Mouse (Mus musculus) liver, embryonic 14.5 days (tissue): ENCODE results near the gene Gldc. TPM values are rescaled to one million over a fixed set of nuclear protein-coding genes. Genes with fewer than 3 reads are reported as not detected.

ENCODE experiments used
- ATAC-seq: fragments of 200-750 bp; cut with Nextera tagmentation; 2 replicates; pipeline ENCODE4 v1.8.0; 2017; ENCODE audit warnings: moderate number of reproducible peaks, mild to moderate bottlenecking, moderate library complexity; ENCODE audit not compliant: insufficient read depth
- DNase-seq, 3 experiments: peaks; one replicate each; pipeline ENCODE4 v3.0.0-alpha.2; 2012 to 2013; ENCODE audit warnings: low read depth in 3 of 3, low spot score in 3 of 3
- H3K27ac ChIP-seq: fragments of 300-500 bp; sonication (generic); 2 replicates; pipeline ENCODE4 v1.5.1; 2014; ENCODE audit warnings: moderate library complexity, mild to moderate bottlenecking, control low read depth, inconsistent platforms
- H3K27me3 ChIP-seq: fragments of 300-500 bp; sonication (generic); 2 replicates; pipeline ENCODE4 v1.6.1; 2014; ENCODE audit warnings: mild to moderate bottlenecking, low read length, moderate library complexity; ENCODE audit not compliant: control insufficient read depth, insufficient read depth
- H3K36me3 ChIP-seq: fragments of 300-500 bp; sonication (generic); replicated peaks from 2 replicates; pipeline ENCODE4 v1.6.1; 2014; ENCODE audit warnings: low read depth; ENCODE audit not compliant: control insufficient read depth, insufficient read depth
- H3K4me1 ChIP-seq, 2 experiments: fragments of 200-500 bp in 1 of 2; fragments of 300-500 bp in 1 of 2; sonication (generic) in 1 of 2; replicated peaks; 2 replicates each; pipeline ENCODE4 v1.6.1; 2012 to 2014; ENCODE audit warnings: antibody characterized with exemption in 1 of 2, inconsistent platforms in 1 of 2, low read length in 1 of 2; ENCODE audit not compliant: control insufficient read depth in 2 of 2, insufficient read depth in 2 of 2
- H3K4me2 ChIP-seq: fragments of 300-500 bp; sonication (generic); 2 replicates; pipeline ENCODE4 v1.6.1; 2014; ENCODE audit warnings: low read depth, mild to moderate bottlenecking, control low read depth, moderate library complexity
- H3K4me3 ChIP-seq, 2 experiments: fragments of 200-500 bp in 1 of 2; fragments of 300-500 bp in 1 of 2; sonication (generic) in 1 of 2; 2 replicates each; pipeline ENCODE4 v1.5.1; 2012 to 2014; ENCODE audit warnings: low read depth in 2 of 2, low read length in 2 of 2, mild to moderate bottlenecking in 2 of 2, control low read depth in 1 of 2, inconsistent platforms in 1 of 2, moderate library complexity in 1 of 2; ENCODE audit not compliant: insufficient read depth in 1 of 2
- H3K9ac ChIP-seq: fragments of 300-500 bp; sonication (generic); replicated peaks from 2 replicates; pipeline ENCODE4 v1.6.1; 2014; ENCODE audit warnings: mild to moderate bottlenecking, control low read depth, moderate library complexity
- H3K9me3 ChIP-seq: fragments of 300-500 bp; sonication (generic); 2 replicates; pipeline ENCODE4 v1.6.1; 2016; ENCODE audit warnings: low read length, mixed read lengths; ENCODE audit not compliant: control insufficient read depth
- CTCF ChIP-seq: IDR thresholded peaks from 2 replicates; pipeline ENCODE4 v1.5.1; 2016; ENCODE audit warnings: antibody characterized with exemption, low read depth, control low read depth
- EP300 ChIP-seq: IDR thresholded peaks from 2 replicates; pipeline ENCODE4 v1.6.1; 2016; ENCODE audit warnings: antibody characterized with exemption, low read depth
- WGBS: fragments of 180-500 bp; shearing (Covaris S2); extraction: QIAGEN DNeasy Blood & Tissue Kit; methylation state at CpG from one replicate; pipeline ENCODE4 v1.1.7; 2014; ENCODE audit not compliant: insufficient replicate concordance; 5-methylcytosine and 5-hydroxymethylcytosine counted together
- polyA plus RNA-seq, 2 experiments: library from polyadenylated mRNA; depleted of rRNA in 1 of 2; stranded (reverse) in 1 of 2; unstranded in 1 of 2; fragments of >200 nt; fragmentation: Nextera tagmentation in 1 of 2; extraction: Ambion mirVana in 1 of 2; gene quantifications; 2 replicates each; pipeline versions ENCODE4 v1.2.1 to v1.2.3; 2012 to 2014

The Gldc gene
- polyA plus RNA-seq, 2 experiments, result 15.7 to 24.6 TPM

DNA sequence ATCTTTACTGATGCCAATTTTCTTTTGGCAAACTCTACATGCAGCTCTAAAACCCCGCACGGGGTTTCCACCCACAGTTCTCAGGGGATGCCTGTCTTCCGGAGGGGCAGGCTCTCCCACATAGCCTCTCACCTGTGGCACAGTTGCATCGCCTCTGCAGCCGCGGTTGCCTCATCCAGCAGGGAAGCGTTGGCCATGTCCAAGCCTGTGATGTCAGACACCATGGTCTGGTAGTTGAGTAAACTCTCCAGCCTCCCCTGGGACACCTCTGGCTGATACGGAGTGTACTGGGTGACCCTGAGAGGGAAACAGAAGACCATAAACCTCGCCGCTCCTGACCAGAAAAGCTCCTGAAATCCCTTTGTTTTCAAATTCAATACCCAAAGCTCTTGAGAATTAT, 23.9 kb downstream of the Gldc start:
- ATAC-seq (no peak), DNase-seq (no peak)
- no peaks in the 10 kb centered on the region for H3K27me3 ChIP-seq
- H3K36me3 ChIP-seq, result no peaks in the 10 kb centered on the region
- no peaks in the 10 kb centered on the region for H3K4me1 ChIP-seq
- no peak overlapping the region for H3K4me3 ChIP-seq
- TF ChIP-seq CTCF, result no peak
- no peak for TF ChIP-seq EP300
- H3K27ac ChIP-seq, result no peak overlapping the region
- H3K4me2 ChIP-seq, result no peak overlapping the region
- no peak overlapping the region for H3K9ac ChIP-seq
- 70% methylated on average over 10 of the region's 10 CpGs for WGBS
- H3K9me3 ChIP-seq, result no peaks in the 10 kb centered on the region

DNA sequence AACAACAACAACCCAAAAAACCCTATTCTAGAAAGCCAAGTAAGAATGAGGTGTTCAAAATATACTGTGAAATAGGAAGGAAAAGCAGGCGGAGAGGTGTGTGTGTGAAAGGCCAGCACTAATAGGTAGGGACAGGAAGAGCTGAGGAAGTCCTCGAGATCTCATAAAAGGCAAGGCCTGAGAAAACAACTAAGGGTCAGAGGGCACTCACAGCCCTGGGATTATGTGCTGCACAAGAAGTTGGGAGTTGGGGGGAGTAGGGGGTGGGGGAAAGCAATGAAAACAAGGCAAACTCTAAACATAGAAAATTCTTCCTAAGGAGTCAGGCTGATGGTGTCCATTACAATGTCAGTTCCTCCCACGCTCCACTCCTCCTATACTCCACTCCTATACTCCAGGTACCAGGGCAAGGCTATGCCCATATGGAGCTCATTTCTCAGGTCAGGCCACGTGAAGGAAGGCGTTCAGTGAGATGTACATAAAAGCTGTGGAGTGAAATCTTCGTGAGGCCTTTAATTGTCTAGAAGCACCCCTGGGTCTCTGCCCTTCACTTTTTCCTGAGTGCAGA, 25.9 kb downstream of the Gldc start:
- no peaks in the 10 kb centered on the region for H3K27me3 ChIP-seq
- no peak for ATAC-seq
- no peak overlapping the region for H3K4me2 ChIP-seq
- no peak for DNase-seq
- H3K36me3 ChIP-seq, result no peaks in the 10 kb centered on the region
- H3K4me1 ChIP-seq, result peaks cover 0 to 4% of the 10 kb centered on the region in 2 experiments; a peak in 1 of 4 replicates
- 46% methylated on average over 6 of the region's 6 CpGs for WGBS
- TF ChIP-seq EP300, result no peak
- no peak for TF ChIP-seq CTCF
- no peak overlapping the region for H3K4me3 ChIP-seq
- H3K9me3 ChIP-seq, result no peaks in the 10 kb centered on the region
- no peak overlapping the region for H3K9ac ChIP-seq
- no peak overlapping the region for H3K27ac ChIP-seq

DNA sequence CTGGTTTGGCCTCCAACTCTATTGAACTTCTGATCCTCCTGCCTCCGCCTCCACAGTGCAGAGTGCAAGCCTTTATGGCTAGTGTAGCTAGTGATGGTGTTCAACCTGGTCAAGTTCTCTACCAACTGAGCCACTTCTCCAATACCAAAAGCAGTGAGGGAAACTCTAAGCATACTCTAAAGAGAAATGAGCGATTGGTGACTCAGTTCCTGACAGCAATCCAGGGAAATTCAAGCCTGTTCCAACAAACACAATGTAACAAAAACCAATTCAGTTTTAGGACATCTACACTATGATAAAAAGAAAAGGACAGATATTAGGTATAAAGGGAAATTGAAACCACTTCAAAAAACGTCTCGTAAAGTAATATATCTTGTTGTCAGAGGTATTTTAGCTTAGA, 27.9 kb downstream of the Gldc start:
- no peaks in the 10 kb centered on the region for H3K27me3 ChIP-seq
- ATAC-seq (no peak), DNase-seq (no peak)
- H3K27ac ChIP-seq, result no peak overlapping the region
- H3K9me3 ChIP-seq, result no peaks in the 10 kb centered on the region
- no peaks in the 10 kb centered on the region for H3K36me3 ChIP-seq
- no peak for TF ChIP-seq EP300
- peaks cover 0 to 4% of the 10 kb centered on the region in 2 experiments; a peak in 1 of 4 replicates for H3K4me1 ChIP-seq
- 47% methylated on average over 4 of the region's 4 CpGs for WGBS
- H3K4me3 ChIP-seq, result no peak overlapping the region
- H3K9ac ChIP-seq, result no peak overlapping the region
- H3K4me2 ChIP-seq, result no peak overlapping the region

DNA sequence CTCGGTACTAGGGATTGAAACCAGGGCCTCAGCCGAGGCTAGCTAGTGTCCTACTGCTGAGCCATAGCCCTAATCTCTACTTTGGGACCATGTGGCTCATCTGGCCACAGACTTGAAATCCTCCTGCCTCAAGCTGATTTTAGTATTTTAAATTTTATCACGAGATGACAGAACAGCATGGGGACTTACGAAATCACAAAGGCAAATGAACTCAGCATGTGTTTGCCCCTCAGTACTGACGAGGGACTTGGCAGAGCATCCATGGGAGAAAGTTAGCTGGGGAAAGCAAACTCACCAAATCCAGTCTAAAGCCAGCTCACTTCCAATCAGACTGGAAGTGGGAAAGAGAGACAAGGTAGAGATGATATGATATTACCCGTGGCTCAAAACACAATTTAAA, 28.5 kb downstream of the Gldc start:
- ATAC-seq (no peak), DNase-seq (no peak)
- Histone ChIP-seq H3K4me1 (peaks cover 0 to 4% of the 10 kb centered on the region in 2 experiments; a peak in 1 of 4 replicates), H3K9me3 (no peaks in the 10 kb centered on the region), H3K36me3 (no peaks in the 10 kb centered on the region), H3K4me2 (no peak overlapping the region), H3K9ac (no peak overlapping the region), H3K27me3 (no peaks in the 10 kb centered on the region), H3K4me3 (no peak overlapping the region), H3K27ac (no peak overlapping the region)
- TF ChIP-seq EP300, result no peak
- no peak for TF ChIP-seq CTCF
- 44% methylated on average over 6 of the region's 6 CpGs for WGBS

DNA sequence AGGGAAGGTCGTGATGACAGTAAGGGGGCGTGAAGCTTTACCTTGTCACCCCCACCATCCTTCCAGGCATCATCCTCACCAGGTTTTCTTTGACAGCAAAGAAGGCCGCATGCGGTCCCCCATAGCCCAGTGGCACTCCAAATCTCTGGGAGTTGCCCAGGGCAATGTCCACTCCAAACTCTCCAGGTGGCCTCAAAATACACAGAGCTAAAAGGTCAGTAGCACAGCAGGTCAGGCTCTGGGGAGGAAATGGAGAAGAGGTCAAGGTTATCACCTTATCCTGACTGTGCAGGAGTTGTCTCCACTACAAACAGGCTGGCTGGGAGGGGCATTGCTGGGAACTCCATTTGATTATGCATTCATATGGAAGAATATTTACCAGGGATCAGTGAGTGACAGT, 30.1 kb downstream of the Gldc start:
- 61% methylated on average over 4 of the region's 4 CpGs for WGBS
- Histone ChIP-seq H3K36me3 (no peaks in the 10 kb centered on the region), H3K9ac (no peak overlapping the region), H3K4me1 (peaks cover 0 to 4% of the 10 kb centered on the region in 2 experiments; a peak in 1 of 4 replicates), H3K4me3 (no peak overlapping the region), H3K9me3 (no peaks in the 10 kb centered on the region), H3K27me3 (no peaks in the 10 kb centered on the region), H3K4me2 (no peak overlapping the region), H3K27ac (no peak overlapping the region)
- ATAC-seq (peak; percentile 56; the same call in 1 of the 2 replicates), DNase-seq (peak in 2 of 3 experiments; percentile 19 to 22)
- TF ChIP-seq EP300 (no peak), CTCF (no peak)
